Mouse (Mus musculus): ENCODE results near the gene Igfn1. TPM values are rescaled to one million over a fixed set of nuclear protein-coding genes. Genes with fewer than 3 reads are reported as not detected.
A peak's percentile ranks its signal among the peaks of the same experiment; 100 is the strongest.

The Igfn1 gene
- polyA plus RNA-seq, 1 experiment from 2014 or later, result not detected

- Histone ChIP-seq H3K4me1 (ENCODE audit: insufficient read depth) (no peaks in the 10 kb centered on the region), H3K9me3 (ENCODE audit: low read depth, low read length) (no peaks in the 10 kb centered on the region), H3K9ac (no peak overlapping the region), H3K27me3 (ENCODE audit: insufficient read depth, low read length) (peaks cover 64% of the 10 kb centered on the region), H3K36me3 (ENCODE audit: insufficient read depth) (no peaks in the 10 kb centered on the region), H3K4me2 (no peak overlapping the region), H3K27ac (ENCODE audit: low read depth) (no peak overlapping the region), H3K4me3 (ENCODE audit: low read depth, low read length) (no peak overlapping the region)
- ATAC-seq (ENCODE audit: insufficient read depth), result no peak
- no peak for DNase-seq
- TF ChIP-seq CTCF (IDR thresholded peaks at IDR 0.05; ENCODE audit: low read depth), result no peak
- WGBS, result 29% methylated on average over 5 of the region's 5 CpGs
Measured at GRCm38 (mm10) chr1:135916486-135917058, 89.6 kb downstream of the Igfn1 start.

- Histone ChIP-seq H3K27me3 (ENCODE audit: insufficient read depth, low read length) (peaks cover 38% of the 10 kb centered on the region), H3K4me1 (ENCODE audit: insufficient read depth) (no peaks in the 10 kb centered on the region), H3K9ac (no peak overlapping the region), H3K9me3 (ENCODE audit: low read depth, low read length) (no peaks in the 10 kb centered on the region), H3K4me3 (ENCODE audit: low read depth, low read length) (no peak overlapping the region), H3K4me2 (no peak overlapping the region), H3K36me3 (ENCODE audit: insufficient read depth) (no peaks in the 10 kb centered on the region), H3K27ac (ENCODE audit: low read depth) (no peak overlapping the region)
- no peak for TF ChIP-seq CTCF (IDR thresholded peaks at IDR 0.05; ENCODE audit: low read depth)
- DNase-seq, result no peak
- 68% methylated on average over 4 of the region's 4 CpGs for WGBS
- ATAC-seq (ENCODE audit: insufficient read depth), result no peak
Measured at GRCm38 (mm10) chr1:135913657-135914056, 92.5 kb downstream of the Igfn1 start.

- WGBS, result 26% methylated on average over 6 of the region's 6 CpGs
- no peak for ATAC-seq (ENCODE audit: insufficient read depth)
- Histone ChIP-seq H3K4me2 (no peak overlapping the region), H3K9me3 (ENCODE audit: low read depth, low read length) (no peaks in the 10 kb centered on the region), H3K4me1 (ENCODE audit: insufficient read depth) (no peaks in the 10 kb centered on the region), H3K36me3 (ENCODE audit: insufficient read depth) (no peaks in the 10 kb centered on the region), H3K9ac (no peak overlapping the region), H3K27me3 (ENCODE audit: insufficient read depth, low read length) (no peaks in the 10 kb centered on the region), H3K4me3 (ENCODE audit: low read depth, low read length) (no peak overlapping the region), H3K27ac (ENCODE audit: low read depth) (no peak overlapping the region)
- no peak for DNase-seq
- no peak for TF ChIP-seq CTCF (IDR thresholded peaks at IDR 0.05; ENCODE audit: low read depth)
Measured at GRCm38 (mm10) chr1:135909381-135909780, 96.8 kb downstream of the Igfn1 start.

GRCm38 (mm10) chr1:135906736-135907135 is 99.4 kb downstream of the Igfn1 start:
- Histone ChIP-seq H3K9ac (no peak overlapping the region), H3K4me3 (ENCODE audit: low read depth, low read length) (no peak overlapping the region), H3K27ac (ENCODE audit: low read depth) (no peak overlapping the region), H3K4me2 (no peak overlapping the region), H3K36me3 (ENCODE audit: insufficient read depth) (no peaks in the 10 kb centered on the region), H3K9me3 (ENCODE audit: low read depth, low read length) (no peaks in the 10 kb centered on the region), H3K4me1 (ENCODE audit: insufficient read depth) (no peaks in the 10 kb centered on the region), H3K27me3 (ENCODE audit: insufficient read depth, low read length) (no peaks in the 10 kb centered on the region)
- peak; percentile 36 for DNase-seq
- TF ChIP-seq CTCF (IDR thresholded peaks at IDR 0.05; ENCODE audit: low read depth), result no peak
- peak; percentile 65 for ATAC-seq (ENCODE audit: insufficient read depth)
- WGBS, result 37% methylated on average over 11 of the region's 11 CpGs

Other genes with a start within 250 kb of the Igfn1 start
- 75.4 and 79.5 TPM in 2 replicates for gene Phlda3, start 240.2 kb downstream of the Igfn1 start, polyA plus RNA-seq (2014; fragmentation: Nextera tagmentation; extraction: Ambion mirVana)
- 11.4 and 63.9 TPM in 2 replicates for gene Tnni1, start 226.9 kb downstream of the Igfn1 start, polyA plus RNA-seq (2014; fragmentation: Nextera tagmentation; extraction: Ambion mirVana)
- 14.4 and 14.5 TPM in 2 replicates for gene Lad1, start 187.7 kb downstream of the Igfn1 start, polyA plus RNA-seq (2014; fragmentation: Nextera tagmentation; extraction: Ambion mirVana)
- gene Tnnt2, start 170.0 kb downstream of the Igfn1 start, polyA plus RNA-seq (2014; fragmentation: Nextera tagmentation; extraction: Ambion mirVana), result 6.0 and 57.2 TPM in 2 replicates
- gene Pkp1, start 87.1 kb downstream of the Igfn1 start, polyA plus RNA-seq (2014; fragmentation: Nextera tagmentation; extraction: Ambion mirVana), result 0.09 TPM in 1 of 2 replicates, not detected in the other
- gene Tmem9, start 1.8 kb upstream of the Igfn1 start, polyA plus RNA-seq (2014; fragmentation: Nextera tagmentation; extraction: Ambion mirVana), result 72.7 and 76.3 TPM in 2 replicates
- not detected in 2 replicates for gene Ascl5, start 44.5 kb upstream of the Igfn1 start, polyA plus RNA-seq (2014; fragmentation: Nextera tagmentation; extraction: Ambion mirVana)
- gene Cacna1s, start 46.4 kb upstream of the Igfn1 start, polyA plus RNA-seq (2014; fragmentation: Nextera tagmentation; extraction: Ambion mirVana), result not detected in 2 replicates
- gene Kif21b, start 125.0 kb upstream of the Igfn1 start, polyA plus RNA-seq (2014; fragmentation: Nextera tagmentation; extraction: Ambion mirVana), result 3.8 and 4.1 TPM in 2 replicates
- gene Mroh3, start 206.5 kb upstream of the Igfn1 start, polyA plus RNA-seq (2014; fragmentation: Nextera tagmentation; extraction: Ambion mirVana), result 0.18 TPM in 1 of 2 replicates, not detected in the other
- gene Inava, start 227.9 kb upstream of the Igfn1 start, polyA plus RNA-seq (2014; fragmentation: Nextera tagmentation; extraction: Ambion mirVana), result 15.1 and 15.9 TPM in 2 replicates